Mouse (Mus musculus) urinary bladder, postnatal 10 days (tissue): Measurements from ENCODE around the gene Zfp69.

Experiments
- DNase-seq: peaks from one replicate; pipeline ENCODE4 v3.0.0; 2022; ENCODE audit warnings: low spot score

The Zfp69 gene

DNA sequence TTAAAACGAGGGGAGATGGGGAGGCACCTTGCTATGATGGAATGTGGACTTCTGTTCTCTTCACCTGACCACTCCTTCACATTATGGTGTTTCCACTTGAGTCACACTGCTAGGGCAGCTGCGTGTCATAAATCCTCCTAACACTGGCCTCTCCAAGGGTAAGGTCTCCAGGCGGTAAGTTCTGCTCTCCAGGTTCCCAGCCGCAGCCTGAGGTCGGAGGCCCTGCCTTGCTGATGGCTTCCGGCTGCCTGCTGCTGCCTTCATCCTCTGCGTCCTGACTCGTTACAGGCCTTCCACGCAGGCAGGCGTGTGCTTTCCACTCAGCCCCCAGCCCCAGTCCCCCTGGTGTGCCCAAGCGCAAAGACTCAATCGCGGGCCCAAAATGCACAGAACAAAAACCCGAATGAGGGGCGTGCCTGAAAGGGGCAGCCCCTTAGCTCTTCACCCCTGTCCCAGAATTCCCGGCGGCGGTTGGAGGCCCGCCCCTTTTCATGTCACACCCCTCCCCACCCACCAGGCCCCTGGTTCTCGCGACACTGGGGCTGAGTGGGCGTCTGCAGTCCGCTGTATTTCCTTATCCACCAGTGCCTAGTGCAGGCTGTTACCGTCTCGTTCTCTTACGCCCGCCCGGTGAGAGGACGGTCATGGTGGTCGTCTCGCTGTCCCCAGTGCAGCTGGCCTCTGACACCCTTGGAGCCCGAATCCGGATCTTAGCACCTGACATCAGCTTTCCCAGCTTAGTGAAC is 26.8 kb downstream of the Zfp69 start, which contains the start of gene Exo5:
Exo5 (minus strand) TSS at position 464 of the 746 bp plus-strand sequence.
- DNase-seq, result peak; percentile 66

- no peak for DNase-seq
Observed at GRCm38 (mm10) chr4:120921461-120921860, 30.0 kb downstream of the Zfp69 start.

- DNase-seq, result no peak
Observed at GRCm38 (mm10) chr4:120914501-120914900, 37.0 kb downstream of the Zfp69 start.

- DNase-seq, result no peak
Observed at GRCm38 (mm10) chr4:120913861-120914260, 37.6 kb downstream of the Zfp69 start.

DNA sequence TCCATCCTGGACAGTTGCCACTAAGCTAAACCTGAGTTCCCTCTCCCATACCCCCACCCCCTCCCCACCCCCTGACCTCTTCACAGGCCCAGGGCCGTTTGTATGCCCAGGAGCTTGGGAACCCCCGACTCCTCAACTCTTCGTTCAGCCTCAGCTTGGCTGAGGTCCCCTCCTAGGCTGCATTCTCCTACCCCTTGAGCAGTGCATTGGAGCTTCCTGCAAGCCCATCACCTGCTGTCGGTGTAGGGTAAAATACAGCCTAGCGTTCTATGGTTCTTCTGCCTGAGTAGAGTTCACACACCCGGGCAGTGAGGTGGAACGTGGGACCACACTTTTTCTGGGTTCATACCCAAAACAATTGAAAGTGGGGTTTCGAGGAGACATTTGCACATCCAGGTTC is 38.1 kb downstream of the Zfp69 start:
- DNase-seq, result no peak

DNA sequence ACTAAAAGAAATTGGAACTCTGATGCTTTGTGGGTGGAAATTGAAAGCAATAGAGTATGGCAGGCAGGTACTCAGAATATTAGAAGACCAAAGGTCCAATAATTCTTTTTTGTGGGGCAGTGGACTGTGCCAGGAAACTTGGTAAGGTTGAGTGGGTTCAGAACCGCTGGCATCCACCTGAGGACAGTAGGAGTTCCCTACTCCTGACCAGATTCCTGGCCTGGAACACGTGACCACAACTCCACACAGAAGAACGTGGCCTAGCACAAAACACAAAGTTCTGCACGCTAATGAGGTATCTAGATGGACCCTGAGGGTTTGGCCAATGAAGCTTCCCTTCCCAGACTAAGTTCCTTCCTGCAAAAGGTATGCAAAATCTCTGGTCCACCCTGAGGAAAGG is 38.6 kb downstream of the Zfp69 start:
- no peak for DNase-seq

GRCm38 (mm10) chr4:120911086-120911485 is 40.4 kb downstream of the Zfp69 start:
- no peak for DNase-seq

DNA sequence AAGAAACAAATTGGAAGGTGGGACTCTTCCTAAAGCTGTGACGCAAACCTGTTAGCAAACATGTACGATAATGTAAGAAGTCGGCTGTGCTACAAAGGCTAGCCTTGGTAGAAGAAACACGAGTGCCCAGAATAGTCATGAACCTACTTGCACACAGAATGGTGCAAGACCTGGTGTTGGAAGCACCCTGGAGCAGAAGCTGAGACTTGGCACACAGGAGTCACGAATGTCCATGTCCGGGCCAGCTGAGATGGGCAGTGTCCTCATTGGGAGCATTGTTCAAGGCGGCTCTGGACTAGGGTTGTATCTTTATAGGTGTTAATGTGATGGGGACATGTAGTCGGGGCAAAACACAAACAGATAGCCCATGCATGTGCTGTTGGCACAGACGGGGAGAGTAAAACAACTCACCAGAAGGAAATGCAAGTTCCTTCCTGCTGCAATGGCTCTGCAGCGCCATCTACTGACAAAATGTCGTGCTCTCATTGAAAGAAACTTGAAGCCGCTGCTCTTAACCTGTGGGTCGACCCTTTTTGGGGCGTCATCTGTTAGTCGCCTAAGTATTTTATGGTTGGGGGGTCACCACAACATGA is 41.8 kb downstream of the Zfp69 start:
- DNase-seq, result no peak

DNA sequence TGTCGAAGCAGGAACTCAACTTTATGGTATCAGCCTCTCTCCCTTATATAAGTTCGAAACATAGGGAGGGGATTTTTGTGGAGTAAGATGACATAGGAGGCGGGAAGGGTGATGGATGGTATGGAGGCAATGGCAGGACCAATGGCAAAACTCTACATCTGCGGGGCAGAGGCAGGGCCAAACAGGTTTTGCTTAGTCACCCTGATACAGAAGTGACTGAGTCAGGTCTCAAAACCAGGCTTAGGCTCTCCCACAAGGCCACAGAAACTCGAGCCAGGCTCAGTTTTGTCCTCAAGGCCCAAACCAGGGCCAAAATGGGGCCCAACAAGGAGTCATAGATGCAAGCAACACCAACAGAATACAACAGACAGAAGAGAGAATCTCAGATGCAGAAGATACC is 45.9 kb downstream of the Zfp69 start:
- no peak for DNase-seq

- DNase-seq, result no peak
Observed at GRCm38 (mm10) chr4:120904533-120904932, 47.0 kb downstream of the Zfp69 start.

- no peak for DNase-seq
Observed at GRCm38 (mm10) chr4:120895810-120896584, 55.5 kb downstream of the Zfp69 start.

- DNase-seq, result no peak
Observed at GRCm38 (mm10) chr4:120895226-120895625, 56.3 kb downstream of the Zfp69 start.

DNA sequence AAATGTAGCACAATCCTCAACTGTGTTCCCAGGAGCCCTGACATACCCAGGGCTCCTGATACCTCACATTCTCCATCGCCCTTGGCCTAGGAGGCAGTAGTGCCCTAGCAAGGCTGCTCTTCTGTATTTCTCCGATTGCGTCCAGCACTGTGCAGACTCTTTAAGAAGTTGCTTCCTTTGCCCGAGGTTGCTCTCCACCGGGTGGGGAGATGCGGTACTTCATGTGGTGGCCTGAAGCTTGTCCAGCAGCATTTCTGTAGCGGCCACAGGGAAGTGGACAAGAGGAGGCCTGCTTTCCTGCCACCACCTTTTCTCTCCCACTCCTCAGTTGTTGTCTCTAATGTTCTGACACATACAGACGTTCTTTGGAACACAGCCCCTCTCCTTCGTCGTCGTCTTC is 56.9 kb downstream of the Zfp69 start:
- no peak for DNase-seq

DNA sequence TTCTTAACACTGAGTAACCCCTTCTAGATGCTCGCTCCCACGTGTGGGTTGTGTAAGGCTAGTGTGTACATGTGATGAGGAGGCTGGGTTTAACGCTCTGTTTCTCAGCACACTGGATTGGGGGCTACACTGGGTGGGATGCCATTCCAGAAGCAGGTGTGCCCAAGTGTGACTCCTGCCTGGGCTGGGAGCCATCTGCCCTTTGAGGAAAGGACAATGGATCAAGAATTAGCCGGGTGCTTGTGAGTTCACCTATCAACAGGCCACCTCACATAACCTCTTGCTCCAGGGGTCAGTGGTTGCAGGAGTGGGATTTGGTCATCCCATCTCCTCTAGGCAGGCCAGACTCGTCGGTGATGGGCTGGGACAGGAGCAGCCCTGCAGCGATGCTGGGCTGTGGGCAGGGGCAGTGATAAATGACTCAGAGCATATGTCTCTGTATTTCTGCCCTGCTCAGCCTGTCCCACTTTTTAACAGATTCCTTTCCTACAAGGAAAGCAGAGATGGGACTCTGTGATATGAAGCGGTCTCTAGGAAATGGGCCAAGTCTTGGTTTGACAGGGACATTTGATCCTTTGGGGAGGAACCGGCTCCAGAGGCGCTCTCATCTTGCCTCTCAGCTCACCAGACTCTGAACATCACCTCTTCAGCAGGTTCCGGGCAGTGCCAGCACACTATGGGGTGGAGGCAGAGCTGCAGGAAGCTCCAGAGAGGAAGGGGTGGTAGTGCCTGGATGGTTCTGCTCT is 57.7 kb downstream of the Zfp69 start:
- no peak for DNase-seq

DNA sequence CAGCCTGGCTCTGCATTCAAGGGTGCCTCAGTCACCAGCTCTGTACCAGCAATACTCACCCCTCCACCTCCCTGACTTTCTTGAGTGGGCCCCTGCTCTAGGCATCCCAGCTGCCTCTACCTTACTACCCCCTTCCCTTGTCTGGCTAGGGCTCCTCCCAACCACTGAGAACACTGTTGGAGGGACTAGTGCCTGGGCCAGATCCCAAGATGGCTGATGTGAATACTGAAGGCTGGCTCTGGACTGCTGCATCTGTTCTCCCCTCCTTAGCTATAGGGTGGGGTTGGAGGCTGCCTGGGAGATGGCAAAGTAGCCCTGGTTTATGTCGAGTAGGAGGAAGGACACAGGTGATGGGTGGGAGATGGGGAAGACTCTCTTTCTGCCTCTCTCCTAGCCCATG is 59.0 kb downstream of the Zfp69 start:
- DNase-seq, result no peak

DNA sequence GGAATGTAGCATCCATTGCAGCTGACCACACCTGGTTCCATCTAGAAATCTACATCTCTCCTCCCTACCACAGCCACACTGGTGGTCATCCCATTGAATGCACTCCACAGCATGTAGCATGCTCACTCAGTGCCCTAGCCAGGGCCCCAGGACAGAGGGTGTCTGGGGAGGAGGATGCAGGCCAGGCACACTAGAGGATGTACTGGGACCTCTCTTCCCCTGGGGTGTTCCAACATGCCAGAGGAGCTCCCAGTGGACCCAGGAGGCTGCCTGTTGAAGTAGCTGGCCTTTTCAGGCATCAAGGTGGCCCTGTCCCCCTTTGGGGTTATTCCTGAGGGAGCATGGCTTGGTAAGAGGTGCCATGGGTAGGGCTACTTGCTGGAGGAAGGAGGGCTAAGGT is 59.5 kb downstream of the Zfp69 start:
- DNase-seq, result no peak

GRCm38 (mm10) chr4:120890754-120891440 is 60.6 kb downstream of the Zfp69 start:
- no peak for DNase-seq

DNA sequence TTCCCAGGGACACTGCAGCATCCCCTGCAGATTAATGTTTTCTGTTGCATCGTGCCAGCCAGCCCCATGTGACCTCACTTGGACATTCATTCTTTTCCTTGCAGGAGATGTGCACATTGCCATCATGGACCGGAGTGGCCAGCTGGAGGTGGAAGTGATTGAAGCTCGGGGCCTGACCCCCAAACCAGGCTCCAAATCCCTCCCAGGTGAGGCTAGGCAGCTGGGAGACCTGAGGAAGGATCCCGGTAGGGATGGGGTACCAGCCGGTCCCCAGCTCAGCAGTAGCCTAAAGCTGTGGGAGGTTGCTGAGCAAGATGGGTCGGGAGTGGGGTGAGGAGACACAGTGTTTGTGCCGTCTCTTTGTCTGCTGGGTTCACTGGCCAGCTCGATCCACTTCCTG is 62.6 kb downstream of the Zfp69 start:
- DNase-seq, result no peak

DNA sequence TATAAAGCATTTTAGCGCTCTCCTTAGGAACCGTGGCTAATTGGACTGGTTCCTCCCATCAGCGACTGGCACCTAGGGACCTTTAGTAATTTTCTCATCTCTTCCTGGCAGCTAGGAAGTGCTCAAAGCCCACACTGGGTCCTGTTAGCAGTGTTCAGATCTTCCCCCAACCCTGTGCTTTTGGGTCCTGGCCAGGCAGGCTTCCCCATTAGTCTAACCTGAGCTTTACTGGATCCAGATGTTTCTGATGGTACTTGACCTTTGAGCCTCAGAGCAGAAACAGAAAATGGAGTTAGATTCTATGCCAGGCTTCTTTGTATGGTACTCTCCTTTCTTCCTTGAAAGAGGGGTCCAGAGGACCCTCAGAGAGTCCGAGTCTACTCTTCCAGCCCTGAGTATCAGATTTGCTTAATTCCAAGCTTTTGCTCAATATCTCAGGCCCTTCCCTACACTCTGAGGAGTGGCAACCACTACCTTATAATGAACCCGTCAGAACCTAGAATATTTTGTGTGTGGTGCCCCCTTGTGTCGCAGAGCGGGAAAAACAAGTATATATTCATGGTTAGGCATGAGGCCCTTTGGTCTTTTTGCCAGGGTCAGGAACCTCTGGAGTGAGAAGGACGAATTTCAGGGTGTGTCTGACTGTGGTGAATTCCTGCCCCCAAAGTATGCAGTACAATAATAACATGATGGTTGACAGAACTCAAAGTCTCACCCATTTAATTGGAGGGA is 64.0 kb downstream of the Zfp69 start:
- no peak for DNase-seq

DNA sequence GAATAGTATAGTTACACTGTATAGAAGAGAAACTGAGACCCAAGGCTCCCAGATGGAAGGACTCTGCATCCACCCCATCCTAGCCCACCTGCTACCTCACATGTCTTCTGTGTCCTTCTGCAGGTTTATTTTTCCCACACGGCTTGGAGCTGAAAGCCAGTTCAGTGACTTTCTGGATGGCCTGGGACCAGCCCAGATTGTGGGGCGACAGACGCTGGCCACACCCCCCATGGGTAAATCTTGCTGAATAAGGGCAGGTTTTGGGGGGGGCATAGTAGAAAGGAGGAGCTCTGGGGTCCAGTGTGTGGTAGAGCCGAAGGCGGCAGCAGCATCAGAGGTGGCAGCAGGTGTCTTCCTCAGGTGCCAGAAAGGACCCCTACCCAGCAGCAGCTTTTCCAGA is 64.7 kb downstream of the Zfp69 start:
- DNase-seq, result no peak

DNA sequence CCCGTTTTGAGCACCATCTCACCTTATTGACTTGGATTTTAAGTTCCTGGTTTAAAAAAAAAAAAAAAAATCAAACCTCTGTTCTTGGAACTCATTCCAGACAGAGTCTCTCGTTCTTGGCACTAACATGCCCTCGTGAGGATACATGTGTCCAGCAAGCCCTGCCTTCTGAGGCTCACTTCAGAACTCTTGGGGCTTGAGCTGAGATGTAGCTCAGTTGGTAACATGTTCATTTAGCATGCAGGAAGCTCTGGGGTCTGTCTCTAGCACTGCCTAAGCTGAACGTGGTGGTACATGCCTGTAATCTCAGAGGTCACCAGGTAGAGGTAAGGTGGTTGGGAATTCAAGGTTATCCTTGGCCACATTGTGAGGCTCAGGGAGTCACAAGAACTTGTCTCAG is 65.4 kb downstream of the Zfp69 start:
- no peak for DNase-seq
